Mouse (Mus musculus) testis, postnatal 14 days (tissue): Measurements from ENCODE around the gene Rnpc3.
"Not testable (repeated sequence)": the region's sequence is repeated elsewhere in the genome, so short reads cannot be mapped to it uniquely, and the experiment has no call there.

ENCODE experiments used
- DNase-seq: peaks from one replicate; pipeline ENCODE4 v3.0.0; 2021; ENCODE audit warnings: low spot score

Rnpc3 gene

GRCm38 (mm10) chr3:113629606-113630359, at the start of gene Rnpc3:
TSS of gene Rnpc3 (minus strand) at chr3:113630149.
- peak; percentile 96 for DNase-seq

GRCm38 (mm10) chr3:113656940-113657339, 27.0 kb upstream of the Rnpc3 start:
- no peak for DNase-seq

- no peak for DNase-seq
Observed at GRCm38 (mm10) chr3:113654335-113654734, 24.4 kb upstream of the Rnpc3 start.

GRCm38 (mm10) chr3:113651386-113651785, 21.4 kb upstream of the Rnpc3 start:
- DNase-seq, result not testable (repeated sequence)

- DNase-seq, result no peak
Observed at GRCm38 (mm10) chr3:113639545-113639944, 9.6 kb upstream of the Rnpc3 start.

- DNase-seq, result no peak
Observed at GRCm38 (mm10) chr3:113634220-113634619, 4.3 kb upstream of the Rnpc3 start.

GRCm38 (mm10) chr3:113631611-113632010, 1.7 kb upstream of the Rnpc3 start:
- DNase-seq, result no peak

GRCm38 (mm10) chr3:113630564-113630963, 615 bp upstream of the Rnpc3 start:
- no peak for DNase-seq

- no peak for DNase-seq
Observed at GRCm38 (mm10) chr3:113606599-113606998, 23.4 kb downstream of the Rnpc3 start, which contains the start of gene Amy1. TSS of gene Amy1 (minus strand) at chr3:113606699.

GRCm38 (mm10) chr3:113590844-113591243, 39.1 kb downstream of the Rnpc3 start:
- no peak for DNase-seq

- no peak for DNase-seq
Observed at GRCm38 (mm10) chr3:113574578-113574977, 55.4 kb downstream of the Rnpc3 start.

- DNase-seq, result no peak
Observed at GRCm38 (mm10) chr3:113574138-113574537, 55.8 kb downstream of the Rnpc3 start.

- no peak for DNase-seq
Observed at GRCm38 (mm10) chr3:113572158-113572557, 57.8 kb downstream of the Rnpc3 start.
